Mouse (Mus musculus): ENCODE measurements around the gene 1110051M20Rik. TPM values are rescaled to one million over a fixed set of nuclear protein-coding genes. Genes with fewer than 3 reads are reported as not detected.
A peak's percentile ranks its signal among the peaks of the same experiment; 100 is the strongest.

The 1110051M20Rik gene
- polyA plus RNA-seq, 1 experiment from 2014 or later = 27.0 TPM

- Histone ChIP-seq H3K9ac (replicated peaks; ENCODE audit: low read depth) (peak overlapping the region; percentile 88; the same call in 1 of the 2 replicates), H3K4me1 (ENCODE audit: insufficient read depth, low read depth, low read length) (peaks cover 10% of the 10 kb centered on the region), H3K4me3 (ENCODE audit: low read depth, low read length) (peak overlapping the region; percentile 86), H3K36me3 (ENCODE audit: insufficient read depth, low read length) (no peaks in the 10 kb centered on the region), H3K4me2 (replicated peaks; ENCODE audit: low read depth, low read length) (peak overlapping the region; percentile 88), H3K9me3 (ENCODE audit: low read length) (no peaks in the 10 kb centered on the region), H3K27ac (ENCODE audit: low read length) (peak overlapping the region; percentile 97), H3K27me3 (replicated peaks; ENCODE audit: insufficient read depth, low read length) (no peaks in the 10 kb centered on the region)
- no peak for DNase-seq (ENCODE audit: low spot score)
- ATAC-seq = no peak
- no peak for TF ChIP-seq CTCF (IDR thresholded peaks at IDR 0.05)
- no peak for TF ChIP-seq EP300 (IDR thresholded peaks at IDR 0.05)
- WGBS = 37% methylated on average over 9 of the region's 9 CpGs
Measured at GRCm38 (mm10) chr2:91456491-91457100, 12.1 kb upstream of the 1110051M20Rik start.

DNA sequence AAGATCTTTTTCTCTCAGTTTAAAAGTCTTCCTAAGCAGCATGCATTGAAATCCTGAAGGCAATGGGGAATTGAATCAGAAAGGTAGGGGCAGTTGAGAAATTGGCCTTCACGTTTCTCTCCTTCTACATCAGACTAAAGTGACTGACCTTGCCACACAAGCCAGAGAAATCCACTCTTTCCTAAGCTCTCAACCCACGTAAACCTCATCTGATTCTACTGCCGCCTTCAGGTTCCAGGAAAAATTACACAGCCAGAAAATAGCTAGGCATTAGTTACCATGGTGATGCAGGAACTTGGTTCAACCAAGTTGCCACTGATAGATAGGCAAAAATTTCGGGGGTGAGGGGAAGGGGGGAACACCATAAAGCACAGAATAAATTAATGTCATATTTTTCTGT lies 11.3 kb upstream of the 1110051M20Rik start:
- WGBS = 1% methylated on average over 4 of the region's 4 CpGs
- Histone ChIP-seq H3K36me3 (ENCODE audit: insufficient read depth, low read length) (no peaks in the 10 kb centered on the region), H3K9ac (replicated peaks; ENCODE audit: low read depth) (no peak overlapping the region), H3K9me3 (ENCODE audit: low read length) (no peaks in the 10 kb centered on the region), H3K4me3 (ENCODE audit: low read depth, low read length) (no peak overlapping the region), H3K4me2 (replicated peaks; ENCODE audit: low read depth, low read length) (no peak overlapping the region), H3K4me1 (ENCODE audit: insufficient read depth, low read depth, low read length) (peaks cover 3% of the 10 kb centered on the region; the same call in 1 of the 2 replicates), H3K27me3 (replicated peaks; ENCODE audit: insufficient read depth, low read length) (no peaks in the 10 kb centered on the region), H3K27ac (ENCODE audit: low read length) (no peak overlapping the region)
- TF ChIP-seq CTCF (IDR thresholded peaks at IDR 0.05) = peak; percentile 87
- TF ChIP-seq EP300 (IDR thresholded peaks at IDR 0.05) = no peak
- ATAC-seq = no peak
- peak; percentile 88 for DNase-seq (ENCODE audit: low spot score)

DNA sequence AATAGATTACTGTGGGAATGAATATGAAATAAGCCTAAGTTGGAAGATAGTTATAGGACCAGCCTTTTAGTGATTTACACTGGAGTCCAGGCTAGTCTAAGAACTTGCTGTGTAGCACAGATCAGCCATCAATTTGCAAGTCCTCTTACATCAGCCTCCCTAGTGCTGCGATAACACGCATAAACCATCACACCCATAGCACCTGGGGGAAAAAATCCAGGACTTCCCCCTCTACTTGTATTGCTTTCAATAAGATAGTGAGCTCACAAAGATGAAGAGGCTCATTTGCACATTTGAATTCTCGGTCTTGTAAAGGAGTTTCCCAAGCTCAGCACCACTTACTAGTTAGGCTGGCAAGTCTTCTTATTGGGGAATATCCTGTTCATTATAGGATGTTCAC lies 9.9 kb upstream of the 1110051M20Rik start:
- no peaks in the 10 kb centered on the region for H3K27me3 ChIP-seq (replicated peaks; ENCODE audit: insufficient read depth, low read length)
- TF ChIP-seq CTCF (IDR thresholded peaks at IDR 0.05) (no peak), EP300 (IDR thresholded peaks at IDR 0.05) (no peak)
- H3K4me2 ChIP-seq (replicated peaks; ENCODE audit: low read depth, low read length) = no peak overlapping the region
- DNase-seq (ENCODE audit: low spot score) = no peak
- no peak overlapping the region for H3K27ac ChIP-seq (ENCODE audit: low read length)
- no peaks in the 10 kb centered on the region; the same call in 1 of the 2 replicates for H3K4me1 ChIP-seq (ENCODE audit: insufficient read depth, low read depth, low read length)
- ATAC-seq = no peak
- H3K36me3 ChIP-seq (ENCODE audit: insufficient read depth, low read length) = no peaks in the 10 kb centered on the region
- no peak overlapping the region for H3K4me3 ChIP-seq (ENCODE audit: low read depth, low read length)
- no peak overlapping the region for H3K9ac ChIP-seq (replicated peaks; ENCODE audit: low read depth)
- H3K9me3 ChIP-seq (ENCODE audit: low read length) = no peaks in the 10 kb centered on the region
- 84% methylated on average over 3 of the region's 3 CpGs for WGBS

DNA sequence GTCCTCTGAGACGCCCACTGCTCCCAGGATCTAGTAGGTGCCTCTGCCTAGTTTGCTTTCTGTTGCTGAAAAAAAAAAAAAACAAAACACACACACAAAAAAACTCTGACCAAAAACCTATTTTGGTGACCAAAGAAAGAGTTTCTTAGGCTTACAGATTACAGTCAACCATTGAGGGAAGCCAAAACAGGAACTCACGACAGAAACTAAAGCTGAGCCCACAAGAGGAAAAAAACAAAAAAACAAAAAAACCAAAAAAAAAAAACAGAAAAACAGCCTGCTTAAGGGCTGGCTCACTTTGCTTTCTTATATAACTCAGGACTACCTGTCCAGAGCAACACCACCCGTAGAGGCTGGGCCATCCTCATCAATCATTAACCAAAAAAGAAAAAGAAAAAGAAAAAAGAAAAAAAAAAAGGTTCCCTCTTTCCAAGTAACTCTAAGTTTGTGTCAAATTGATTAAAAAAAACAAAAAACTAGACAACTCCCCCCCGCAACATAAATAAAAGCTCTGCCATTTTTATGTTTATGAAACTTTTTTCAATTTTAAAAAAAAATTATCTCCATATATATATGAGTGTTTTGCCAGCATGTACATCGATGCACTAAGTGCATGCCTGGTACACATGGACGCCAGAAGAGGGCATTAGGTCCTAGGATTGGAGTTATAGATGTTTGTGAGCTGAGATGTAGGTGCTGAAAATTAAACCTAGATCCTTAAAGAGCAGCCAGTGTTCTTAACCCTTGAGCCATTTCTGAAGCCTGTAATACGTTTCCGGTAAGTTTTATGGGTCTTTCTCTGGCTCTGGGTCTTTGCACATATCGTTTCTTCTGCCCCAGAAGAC lies 8.9 kb upstream of the 1110051M20Rik start:
- TF ChIP-seq CTCF (IDR thresholded peaks at IDR 0.05) (no peak), EP300 (IDR thresholded peaks at IDR 0.05) (no peak)
- Histone ChIP-seq H3K4me1 (ENCODE audit: insufficient read depth, low read depth, low read length) (no peaks in the 10 kb centered on the region; the same call in 1 of the 2 replicates), H3K36me3 (ENCODE audit: insufficient read depth, low read length) (no peaks in the 10 kb centered on the region), H3K27me3 (replicated peaks; ENCODE audit: insufficient read depth, low read length) (no peaks in the 10 kb centered on the region), H3K27ac (ENCODE audit: low read length) (no peak overlapping the region), H3K9me3 (ENCODE audit: low read length) (no peaks in the 10 kb centered on the region), H3K9ac (replicated peaks; ENCODE audit: low read depth) (no peak overlapping the region), H3K4me2 (replicated peaks; ENCODE audit: low read depth, low read length) (no peak overlapping the region), H3K4me3 (ENCODE audit: low read depth, low read length) (no peak overlapping the region)
- no peak for DNase-seq (ENCODE audit: low spot score)
- ATAC-seq = no peak
- WGBS = 62% methylated on average over 9 of the region's 9 CpGs

DNA sequence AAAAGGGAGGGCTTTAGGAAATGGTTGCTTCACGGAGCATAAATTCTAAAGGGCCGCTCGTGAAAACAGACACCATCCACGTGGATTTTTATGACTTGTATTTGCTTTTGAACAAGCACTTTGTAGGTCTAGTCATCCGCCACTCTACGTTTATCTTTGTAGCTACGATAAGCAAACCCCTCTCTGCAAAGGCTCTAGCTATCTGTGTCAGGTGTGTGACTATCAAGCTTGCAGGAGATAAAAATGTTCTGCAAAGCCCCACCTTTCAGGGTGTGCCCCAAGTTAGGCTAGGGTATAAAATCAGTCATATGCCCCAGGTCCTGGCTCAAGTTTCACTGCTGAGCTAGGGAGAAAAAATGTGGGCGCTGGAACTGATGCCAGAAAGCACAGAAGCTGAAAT lies 8.2 kb upstream of the 1110051M20Rik start:
- H3K4me3 ChIP-seq (ENCODE audit: low read depth, low read length) = no peak overlapping the region
- no peak for TF ChIP-seq CTCF (IDR thresholded peaks at IDR 0.05)
- no peak for TF ChIP-seq EP300 (IDR thresholded peaks at IDR 0.05)
- H3K9ac ChIP-seq (replicated peaks; ENCODE audit: low read depth) = no peak overlapping the region
- 35% methylated on average over 8 of the region's 8 CpGs for WGBS
- ATAC-seq = no peak
- no peak overlapping the region for H3K4me2 ChIP-seq (replicated peaks; ENCODE audit: low read depth, low read length)
- H3K27ac ChIP-seq (ENCODE audit: low read length) = no peak overlapping the region
- no peaks in the 10 kb centered on the region for H3K9me3 ChIP-seq (ENCODE audit: low read length)
- H3K27me3 ChIP-seq (replicated peaks; ENCODE audit: insufficient read depth, low read length) = no peaks in the 10 kb centered on the region
- no peaks in the 10 kb centered on the region for H3K36me3 ChIP-seq (ENCODE audit: insufficient read depth, low read length)
- no peak for DNase-seq (ENCODE audit: low spot score)
- no peaks in the 10 kb centered on the region; the same call in 1 of the 2 replicates for H3K4me1 ChIP-seq (ENCODE audit: insufficient read depth, low read depth, low read length)

- ATAC-seq = peak; percentile 38; the same call in 1 of the 2 replicates
- Histone ChIP-seq H3K9ac (replicated peaks; ENCODE audit: low read depth) (no peak overlapping the region), H3K4me3 (ENCODE audit: low read depth, low read length) (no peak overlapping the region), H3K27ac (ENCODE audit: low read length) (no peak overlapping the region), H3K4me2 (replicated peaks; ENCODE audit: low read depth, low read length) (no peak overlapping the region), H3K27me3 (replicated peaks; ENCODE audit: insufficient read depth, low read length) (no peaks in the 10 kb centered on the region), H3K36me3 (ENCODE audit: insufficient read depth, low read length) (no peaks in the 10 kb centered on the region), H3K9me3 (ENCODE audit: low read length) (no peaks in the 10 kb centered on the region), H3K4me1 (ENCODE audit: insufficient read depth, low read depth, low read length) (no peaks in the 10 kb centered on the region)
- DNase-seq (ENCODE audit: low spot score) = no peak
- WGBS = 36% methylated on average over 9 of the region's 9 CpGs
- TF ChIP-seq EP300 (IDR thresholded peaks at IDR 0.05) = no peak
- TF ChIP-seq CTCF (IDR thresholded peaks at IDR 0.05) = no peak
Measured at GRCm38 (mm10) chr2:91450316-91450715, 5.8 kb upstream of the 1110051M20Rik start.

All from lung, postnatal 0 days (tissue).